Mouse (Mus musculus) layer of hippocampus, adult 18-20 months (tissue): ENCODE results near the gene Zfp384. TPM values are rescaled to one million over a fixed set of nuclear protein-coding genes. Genes with fewer than 3 reads are reported as not detected.

ENCODE experiments used
- DNase-seq, 2 experiments: peaks; one replicate each; pipeline ENCODE4 v3.0.0; 2022; ENCODE audit warnings: low spot score in 2 of 2
- total RNA-seq, 2 experiments: library from RNA; stranded (reverse); gene quantifications; 2 replicates each; pipeline ENCODE4 v1.2.3; 2021

Gene Zfp384
- total RNA-seq, 2 experiments from 2014 or later = 43.1 to 44.9 TPM

DNA sequence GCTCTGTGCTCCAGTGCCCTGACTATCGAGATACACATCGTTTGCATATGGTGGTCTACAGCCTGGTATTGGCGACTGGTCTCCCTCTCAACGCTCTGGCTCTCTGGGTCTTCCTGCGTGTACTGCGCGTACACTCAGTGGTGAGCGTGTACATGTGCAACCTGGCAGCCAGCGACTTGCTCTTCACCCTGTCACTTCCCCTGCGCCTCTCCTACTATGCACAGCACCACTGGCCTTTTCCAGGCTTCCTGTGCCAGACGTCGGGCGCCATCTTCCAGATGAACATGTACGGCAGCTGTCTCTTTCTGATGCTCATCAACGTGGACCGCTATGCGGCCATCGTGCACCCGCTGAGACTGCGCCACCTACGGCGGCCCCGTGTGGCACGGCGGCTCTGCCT is 72.4 kb downstream of the Zfp384 start:
- no peak for DNase-seq

DNA sequence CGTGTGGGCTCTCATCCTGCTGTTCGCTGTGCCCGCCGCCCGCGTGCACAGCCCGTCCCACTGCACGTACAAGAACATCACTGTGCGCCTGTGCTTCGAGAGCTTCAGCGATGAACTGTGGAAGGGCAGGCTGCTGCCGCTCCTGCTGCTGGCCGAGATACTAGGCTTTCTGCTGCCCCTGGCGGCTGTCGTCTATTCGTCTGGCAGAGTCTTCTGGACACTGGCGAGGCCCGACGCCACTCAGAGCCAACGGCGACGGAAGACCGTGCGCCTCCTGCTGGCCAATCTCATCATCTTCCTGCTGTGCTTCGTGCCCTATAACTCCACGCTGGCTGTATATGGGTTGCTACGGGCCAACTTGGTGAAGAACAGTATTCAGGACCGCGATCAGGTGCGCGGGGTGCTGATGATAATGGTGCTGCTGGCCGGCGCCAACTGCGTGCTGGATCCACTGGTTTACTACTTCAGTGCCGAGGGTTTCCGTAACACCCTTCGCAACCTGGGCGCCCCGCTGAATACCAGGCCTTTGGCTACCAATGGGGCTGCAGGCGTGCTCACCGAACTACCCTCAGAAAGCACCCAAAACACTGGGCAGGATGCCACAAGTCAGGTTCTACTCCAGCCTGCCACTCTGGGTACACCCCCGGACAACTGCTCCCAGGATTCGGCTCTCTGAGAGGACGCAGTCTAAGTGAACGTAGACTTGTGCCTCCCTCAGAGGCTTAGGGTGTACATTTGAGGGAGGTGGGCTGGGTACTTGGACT is 73.0 kb downstream of the Zfp384 start:
- DNase-seq = peak; percentile 63 to 84

DNA sequence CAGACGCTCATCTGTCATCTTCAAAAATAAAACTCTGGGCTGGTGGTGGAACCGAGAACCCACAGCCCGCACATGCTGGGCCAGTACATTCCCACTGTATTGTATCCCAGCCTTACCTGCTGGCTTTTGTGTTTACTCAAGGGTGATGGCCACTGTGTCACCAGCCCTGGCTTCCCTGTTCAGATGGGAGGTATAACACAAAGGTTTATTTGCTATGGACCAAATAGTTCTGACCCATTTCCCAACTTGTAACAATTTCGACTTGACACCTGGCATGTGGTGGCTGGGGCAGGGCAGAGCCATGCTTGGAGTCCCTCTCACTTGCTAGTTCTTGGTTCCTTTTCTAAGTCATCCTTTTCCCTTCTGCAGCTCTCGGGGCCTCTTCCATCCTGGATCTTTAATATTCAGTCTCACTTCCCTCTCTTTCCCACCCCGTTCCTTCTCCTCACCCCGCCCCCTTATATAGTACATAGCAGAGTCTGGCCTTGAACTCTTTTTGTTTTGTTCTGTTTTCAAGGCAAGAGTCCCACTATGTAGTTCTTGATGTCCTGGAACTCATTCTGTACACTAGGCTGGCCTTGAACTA is 73.9 kb downstream of the Zfp384 start:
- DNase-seq = no peak

DNA sequence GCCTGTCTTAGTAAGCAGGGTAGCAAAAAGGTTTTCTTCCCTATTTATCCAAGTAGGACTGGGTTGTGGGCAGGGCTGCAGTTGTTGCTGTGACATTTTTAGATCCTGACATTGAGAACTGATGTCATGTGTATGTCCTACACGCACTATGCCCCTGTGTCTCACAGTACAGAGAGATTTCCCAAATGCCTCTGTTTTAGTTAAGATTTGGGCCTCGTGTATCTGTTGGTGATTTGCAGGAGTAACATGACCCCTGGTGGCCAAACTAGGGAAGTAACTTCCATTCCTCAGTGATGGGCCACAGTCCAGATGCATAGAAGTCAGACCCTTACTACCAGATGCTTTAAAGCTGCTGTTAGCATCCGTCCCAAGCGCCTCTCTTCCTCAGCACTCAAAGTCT is 75.5 kb downstream of the Zfp384 start:
- DNase-seq = peak in 1 of 2 experiments; percentile 85

Other genes starting within 250 kb of the Zfp384 start
- gene Eno2, start 239.5 kb upstream of the Zfp384 start, total RNA-seq = 1,000 to 10,000 TPM; 1,059 TPM
- gene Lrrc23, start 229.4 kb upstream of the Zfp384 start, total RNA-seq = 1 to 10 TPM; 2.7 to 4.7 TPM
- 1 to 10 TPM; 4.5 to 5.1 TPM for gene Spsb2, start 200.5 kb upstream of the Zfp384 start, total RNA-seq
- gene Tpi1, start 194.8 kb upstream of the Zfp384 start, total RNA-seq = 100 to 1,000 TPM; 796 to 825 TPM
- gene Usp5, start 179.7 kb upstream of the Zfp384 start, total RNA-seq = 100 to 1,000 TPM; 182 to 185 TPM
- gene Cdca3, start 179.6 kb upstream of the Zfp384 start, total RNA-seq = under 1 TPM; 0.52 to 0.53 TPM
- not detected for gene Gnb3, start 168.9 kb upstream of the Zfp384 start, total RNA-seq
- gene P3h3, start 151.4 kb upstream of the Zfp384 start, total RNA-seq = 10 to 100 TPM; 29.5 to 30.9 TPM
- 100 to 1,000 TPM; 183 to 187 TPM for gene Gpr162, start 145.2 kb upstream of the Zfp384 start, total RNA-seq
- gene Cd4, start 120.9 kb upstream of the Zfp384 start, total RNA-seq = under 1 TPM in 1 of 2 experiments, not detected in 1; 0.25 TPM
- 1 to 10 TPM; 2.6 to 3.6 TPM for gene Lag3, start 97.4 kb upstream of the Zfp384 start, total RNA-seq
- 1,000 to 10,000 TPM; 1,033 to 1,052 TPM for gene Ptms, start 89.0 kb upstream of the Zfp384 start, total RNA-seq
- gene Mlf2, start 77.8 kb upstream of the Zfp384 start, total RNA-seq = 100 to 1,000 TPM; 631 to 670 TPM
- 100 to 1,000 TPM; 154 to 161 TPM for gene Cops7a, start 43.6 kb upstream of the Zfp384 start, total RNA-seq
- 100 to 1,000 TPM; 168 to 191 TPM for gene Pianp, start 12.5 kb upstream of the Zfp384 start, total RNA-seq
- gene Ing4, start 30.6 kb downstream of the Zfp384 start, total RNA-seq = 10 to 100 TPM; 54.1 to 54.6 TPM
- gene Acrbp, start 40.5 kb downstream of the Zfp384 start, total RNA-seq = 10 to 100 TPM; 15.7 to 17.7 TPM
- gene Lpar5, start 58.8 kb downstream of the Zfp384 start, total RNA-seq = under 1 TPM; 0.56 to 0.87 TPM
- 100 to 1,000 TPM; 153 to 176 TPM for gene Chd4, start 86.8 kb downstream of the Zfp384 start, total RNA-seq
- 10 to 100 TPM; 31.3 to 32.4 TPM for gene Nop2, start 122.8 kb downstream of the Zfp384 start, total RNA-seq
- 10 to 100 TPM; 63.0 to 69.1 TPM for gene Iffo1, start 136.1 kb downstream of the Zfp384 start, total RNA-seq
- gene Gapdh, start 157.3 kb downstream of the Zfp384 start, total RNA-seq = 1,000 to 10,000 TPM; 2,555 to 2,598 TPM
- gene Ncapd2, start 182.6 kb downstream of the Zfp384 start, total RNA-seq = 10 to 100 TPM; 20.4 to 25.8 TPM
- 10 to 100 TPM; 63.2 to 72.2 TPM for gene Mrpl51, start 182.7 kb downstream of the Zfp384 start, total RNA-seq
- 10 to 100 TPM; 82.2 to 86.4 TPM for gene Vamp1, start 206.4 kb downstream of the Zfp384 start, total RNA-seq
- 1 to 10 TPM; 4.1 to 4.4 TPM for gene Tapbpl, start 222.7 kb downstream of the Zfp384 start, total RNA-seq
- gene Cd27, start 227.9 kb downstream of the Zfp384 start, total RNA-seq = not detected